Mouse (Mus musculus): ENCODE results near the gene Dad1.

The Dad1 gene

DNA sequence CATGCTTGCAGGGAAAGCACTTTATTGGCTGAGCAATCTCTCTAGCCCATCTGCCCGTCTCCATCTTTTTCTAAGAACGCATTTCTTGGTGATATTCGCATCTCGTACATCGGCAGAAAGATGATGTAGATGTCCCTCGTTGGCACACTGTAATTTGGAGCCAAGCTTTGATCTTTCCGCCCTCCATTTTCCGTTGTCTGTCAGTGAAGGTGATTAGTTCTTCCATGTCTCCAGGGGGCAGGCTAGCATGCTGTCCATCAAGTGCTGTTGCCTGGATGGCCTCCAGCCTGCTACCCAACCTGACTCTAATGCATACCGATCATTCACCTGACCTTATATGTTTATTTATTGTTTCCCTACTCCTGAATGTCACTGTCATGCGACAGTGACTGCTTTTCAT is 50.1 kb downstream of the Dad1 start:
- H3K27me3 ChIP-seq (ENCODE audit: insufficient read depth, low read length): no peaks in the 10 kb centered on the region
- no peak overlapping the region for H3K4me3 ChIP-seq (replicated peaks; ENCODE audit: low read length)
- H3K36me3 ChIP-seq (ENCODE audit: insufficient read depth, low read length): no peaks in the 10 kb centered on the region
- peaks cover 18% of the 10 kb centered on the region for H3K9me3 ChIP-seq (ENCODE audit: low read length)
- H3K4me1 ChIP-seq (replicated peaks; ENCODE audit: low read depth, low read length): no peaks in the 10 kb centered on the region
- TF ChIP-seq POU5F1 (IDR thresholded peaks at IDR 0.05; ENCODE audit: borderline replicate concordance, low read length): no peak
- no peak for TF ChIP-seq CTCF (conservative IDR thresholded peaks at IDR 0.05; ENCODE audit: low read length)
- no peak for TF ChIP-seq NANOG (IDR thresholded peaks at IDR 0.05; ENCODE audit: borderline replicate concordance, low read length)

DNA sequence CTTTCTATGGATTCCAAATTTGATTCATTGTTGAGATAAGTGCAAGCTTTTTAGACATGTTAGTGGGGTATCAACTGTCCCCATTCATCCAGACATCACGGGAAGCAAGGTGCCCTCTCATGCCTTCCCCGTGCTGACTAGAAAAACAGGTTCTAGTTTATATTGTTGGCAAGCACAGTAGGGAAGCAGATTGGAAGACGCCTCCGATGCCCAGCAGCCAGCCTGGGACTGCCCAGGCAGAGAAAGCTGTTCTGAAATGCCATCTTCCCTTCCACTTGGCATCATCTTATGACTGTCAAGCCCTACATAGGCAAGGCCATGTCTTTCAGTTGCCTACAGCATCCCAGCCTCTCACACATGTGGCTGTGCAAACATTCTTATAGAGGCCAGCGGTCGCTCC is 50.7 kb downstream of the Dad1 start:
- no peaks in the 10 kb centered on the region for H3K4me1 ChIP-seq (replicated peaks; ENCODE audit: low read depth, low read length)
- no peaks in the 10 kb centered on the region for H3K27me3 ChIP-seq (ENCODE audit: insufficient read depth, low read length)
- no peak overlapping the region for H3K4me3 ChIP-seq (replicated peaks; ENCODE audit: low read length)
- H3K36me3 ChIP-seq (ENCODE audit: insufficient read depth, low read length): no peaks in the 10 kb centered on the region
- TF ChIP-seq CTCF (conservative IDR thresholded peaks at IDR 0.05; ENCODE audit: low read length): no peak
- no peak for TF ChIP-seq NANOG (IDR thresholded peaks at IDR 0.05; ENCODE audit: borderline replicate concordance, low read length)
- peaks cover 23% of the 10 kb centered on the region for H3K9me3 ChIP-seq (ENCODE audit: low read length)

DNA sequence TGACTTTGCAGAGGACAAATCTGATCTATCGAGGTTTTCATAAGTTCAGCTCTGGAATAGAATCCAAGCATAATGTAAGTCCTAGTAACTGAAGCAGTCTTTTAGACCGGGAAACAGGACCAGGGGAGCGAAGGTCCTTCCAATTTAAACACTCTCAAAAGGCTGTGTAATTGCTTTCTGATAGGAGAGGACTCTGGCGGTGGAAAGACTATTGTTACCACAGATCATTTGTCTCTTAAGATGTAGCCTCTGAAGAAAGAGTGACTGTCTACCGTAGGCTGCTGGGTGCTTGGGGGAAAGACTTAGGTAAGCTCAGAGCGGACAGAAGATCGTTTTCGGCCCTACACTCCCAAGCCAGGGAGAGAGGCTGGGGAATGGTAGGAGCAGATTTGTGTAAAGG is 53.5 kb downstream of the Dad1 start:
- H3K27me3 ChIP-seq (ENCODE audit: insufficient read depth, low read length): no peaks in the 10 kb centered on the region
- TF ChIP-seq CTCF (conservative IDR thresholded peaks at IDR 0.05; ENCODE audit: low read length) (no peak), POU5F1 (IDR thresholded peaks at IDR 0.05; ENCODE audit: borderline replicate concordance, low read length) (no peak), NANOG (IDR thresholded peaks at IDR 0.05; ENCODE audit: borderline replicate concordance, low read length) (no peak)
- no peaks in the 10 kb centered on the region for H3K4me1 ChIP-seq (replicated peaks; ENCODE audit: low read depth, low read length)
- no peak overlapping the region for H3K4me3 ChIP-seq (replicated peaks; ENCODE audit: low read length)
- H3K9me3 ChIP-seq (ENCODE audit: low read length): peaks cover 34% of the 10 kb centered on the region
- no peaks in the 10 kb centered on the region for H3K36me3 ChIP-seq (ENCODE audit: insufficient read depth, low read length)

DNA sequence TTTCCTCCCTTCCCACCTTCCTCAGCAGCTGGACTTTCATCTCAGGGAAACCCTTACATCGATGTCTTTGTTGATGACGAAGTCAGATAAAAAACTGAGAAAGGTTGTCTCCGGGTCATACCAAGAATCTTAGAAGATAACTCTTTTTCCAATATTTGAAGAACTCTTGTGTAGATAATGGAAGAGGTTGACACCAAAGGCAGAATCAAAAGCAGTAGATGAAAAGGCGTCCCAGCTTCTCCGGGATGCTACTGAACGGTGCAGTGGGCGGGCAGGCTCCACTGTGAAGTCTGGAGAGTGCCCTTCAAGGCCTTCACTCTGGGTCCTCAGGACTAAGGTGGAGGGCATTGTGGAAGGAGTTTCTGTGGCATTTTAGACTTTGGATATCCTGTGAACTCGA is 54.2 kb downstream of the Dad1 start:
- H3K4me3 ChIP-seq (replicated peaks; ENCODE audit: low read length): no peak overlapping the region
- no peaks in the 10 kb centered on the region for H3K4me1 ChIP-seq (replicated peaks; ENCODE audit: low read depth, low read length)
- TF ChIP-seq NANOG (IDR thresholded peaks at IDR 0.05; ENCODE audit: borderline replicate concordance, low read length) (no peak), POU5F1 (IDR thresholded peaks at IDR 0.05; ENCODE audit: borderline replicate concordance, low read length) (no peak), CTCF (conservative IDR thresholded peaks at IDR 0.05; ENCODE audit: low read length) (no peak)
- H3K36me3 ChIP-seq (ENCODE audit: insufficient read depth, low read length): no peaks in the 10 kb centered on the region
- H3K27me3 ChIP-seq (ENCODE audit: insufficient read depth, low read length): no peaks in the 10 kb centered on the region
- H3K9me3 ChIP-seq (ENCODE audit: low read length): peaks cover 34% of the 10 kb centered on the region

DNA sequence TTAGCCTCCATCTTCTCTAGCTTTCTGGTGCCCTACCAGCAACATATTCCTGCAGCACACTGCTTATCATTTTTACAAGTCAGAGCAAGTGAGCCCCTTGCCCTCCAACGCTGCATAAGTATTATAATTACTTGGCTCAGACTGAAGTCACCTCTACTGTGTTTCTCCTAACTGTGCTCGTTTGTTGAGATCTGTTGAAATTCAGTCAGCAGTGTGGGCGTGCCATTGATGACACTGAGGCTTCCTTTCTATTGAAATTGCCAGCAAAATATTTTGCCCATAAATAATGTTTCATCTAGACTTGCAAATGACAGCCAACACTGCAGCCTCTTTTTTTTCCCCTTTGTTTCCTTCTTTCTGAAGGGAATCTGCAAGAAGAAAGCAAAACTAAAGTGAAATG is 56.2 kb downstream of the Dad1 start:
- H3K4me3 ChIP-seq (replicated peaks; ENCODE audit: low read length): no peak overlapping the region
- no peaks in the 10 kb centered on the region for H3K4me1 ChIP-seq (replicated peaks; ENCODE audit: low read depth, low read length)

DNA sequence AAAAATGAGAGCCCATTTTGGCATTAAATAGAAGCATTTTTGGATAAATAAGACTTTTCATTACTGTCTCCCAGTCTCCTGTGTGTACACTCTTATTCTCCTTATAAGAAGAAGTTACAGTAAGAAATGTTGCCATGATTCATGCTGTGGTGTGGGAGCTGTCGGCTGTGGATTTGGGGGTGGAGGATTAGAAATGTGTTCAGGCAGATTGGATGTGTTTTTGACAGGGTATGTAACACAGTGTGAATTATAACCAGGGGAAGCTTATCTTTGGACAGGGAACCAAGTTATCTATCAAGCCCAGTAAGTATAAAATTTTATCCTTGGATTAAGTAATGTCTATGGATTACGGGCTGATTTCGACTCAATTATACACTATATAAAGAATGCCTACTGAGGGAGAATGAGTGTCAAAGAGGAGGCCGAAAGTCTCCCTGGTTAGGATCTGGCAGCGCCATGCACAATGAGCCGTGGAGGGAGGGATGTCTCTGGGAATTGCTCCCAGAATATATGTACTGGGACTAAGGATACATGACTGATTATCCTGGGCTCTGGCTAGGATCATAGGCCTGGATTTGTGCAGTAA is 58.0 kb downstream of the Dad1 start:
- Histone ChIP-seq H3K4me3 (replicated peaks; ENCODE audit: low read length) (no peak overlapping the region), H3K9me3 (ENCODE audit: low read length) (peaks cover 34% of the 10 kb centered on the region), H3K36me3 (ENCODE audit: insufficient read depth, low read length) (no peaks in the 10 kb centered on the region), H3K27me3 (ENCODE audit: insufficient read depth, low read length) (no peaks in the 10 kb centered on the region; the same call in 1 of the 2 replicates), H3K4me1 (replicated peaks; ENCODE audit: low read depth, low read length) (no peaks in the 10 kb centered on the region; the same call in 1 of the 2 replicates)
- TF ChIP-seq POU5F1 (IDR thresholded peaks at IDR 0.05; ENCODE audit: borderline replicate concordance, low read length): no peak
- TF ChIP-seq NANOG (IDR thresholded peaks at IDR 0.05; ENCODE audit: borderline replicate concordance, low read length): no peak
- no peak for TF ChIP-seq CTCF (conservative IDR thresholded peaks at IDR 0.05; ENCODE audit: low read length)

More for the DNA sequence above, 56.2 kb downstream of the Dad1 start:
- TF ChIP-seq POU5F1 (IDR thresholded peaks at IDR 0.05; ENCODE audit: borderline replicate concordance, low read length) (no peak), NANOG (IDR thresholded peaks at IDR 0.05; ENCODE audit: borderline replicate concordance, low read length) (no peak), CTCF (conservative IDR thresholded peaks at IDR 0.05; ENCODE audit: low read length) (no peak)
- Histone ChIP-seq H3K36me3 (ENCODE audit: insufficient read depth, low read length) (no peaks in the 10 kb centered on the region), H3K9me3 (ENCODE audit: low read length) (peaks cover 34% of the 10 kb centered on the region), H3K27me3 (ENCODE audit: insufficient read depth, low read length) (no peaks in the 10 kb centered on the region; the same call in 1 of the 2 replicates)

DNA sequence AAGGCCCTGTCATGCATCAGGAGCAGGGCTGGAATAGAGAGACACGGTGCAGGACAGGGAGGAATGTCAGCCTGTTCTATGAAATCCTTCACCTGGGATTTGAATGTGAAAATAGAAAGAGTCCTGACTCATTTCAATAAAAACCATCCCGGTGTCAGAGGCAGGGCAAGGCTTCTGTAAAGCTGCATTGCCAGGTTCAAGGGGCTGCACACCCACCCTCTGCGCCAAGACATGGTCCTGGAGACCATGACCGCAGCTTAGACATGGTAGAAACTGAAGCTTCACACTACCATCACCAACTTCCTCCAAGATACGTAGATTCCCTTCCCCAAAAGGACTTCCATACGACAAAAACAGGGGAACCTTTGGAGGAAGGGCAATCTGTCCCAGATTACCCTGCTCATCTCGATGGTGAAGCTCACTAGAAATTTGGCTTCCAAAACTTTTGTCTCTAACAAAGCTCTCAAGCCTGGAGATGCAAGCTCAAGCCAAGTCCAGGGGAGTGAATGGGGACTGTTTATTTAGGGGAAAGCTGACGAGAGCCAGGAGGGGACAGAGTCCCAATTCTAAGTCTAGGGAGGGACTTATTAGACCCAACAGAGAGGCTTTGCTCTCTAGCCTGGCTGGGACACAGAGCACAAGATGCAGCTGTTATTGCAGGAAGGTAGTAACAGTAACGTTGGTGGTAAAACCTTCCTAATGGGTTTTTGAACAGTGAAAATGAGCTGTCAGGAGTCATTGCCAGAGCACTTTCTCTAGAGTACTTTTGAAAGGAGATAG is 60.4 kb downstream of the Dad1 start:
- Histone ChIP-seq H3K4me3 (replicated peaks; ENCODE audit: low read length) (no peak overlapping the region), H3K9me3 (ENCODE audit: low read length) (peaks cover 14% of the 10 kb centered on the region), H3K4me1 (replicated peaks; ENCODE audit: low read depth, low read length) (no peaks in the 10 kb centered on the region; the same call in 1 of the 2 replicates), H3K27me3 (ENCODE audit: insufficient read depth, low read length) (no peaks in the 10 kb centered on the region; the same call in 1 of the 2 replicates), H3K36me3 (ENCODE audit: insufficient read depth, low read length) (no peaks in the 10 kb centered on the region)
- TF ChIP-seq CTCF (conservative IDR thresholded peaks at IDR 0.05; ENCODE audit: low read length) (no peak), NANOG (IDR thresholded peaks at IDR 0.05; ENCODE audit: borderline replicate concordance, low read length) (no peak), POU5F1 (IDR thresholded peaks at IDR 0.05; ENCODE audit: borderline replicate concordance, low read length) (no peak)

DNA sequence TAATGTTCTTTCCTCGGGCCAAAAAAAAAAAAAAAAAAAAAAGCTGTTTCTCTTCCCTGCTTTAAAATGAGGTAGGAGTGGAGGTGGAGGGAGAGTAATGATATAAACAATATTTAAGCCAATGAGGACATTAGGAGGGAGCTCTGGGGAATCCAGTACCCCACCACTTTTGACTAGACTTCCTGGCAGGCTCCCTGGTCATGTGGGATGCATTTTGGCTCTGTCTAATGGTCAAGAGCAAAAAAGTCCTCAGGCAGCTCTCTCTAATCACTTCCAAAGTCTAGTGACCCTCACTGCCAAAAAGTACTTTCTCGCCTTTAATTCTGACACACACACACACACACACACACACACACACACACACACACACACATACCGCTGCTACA is 61.4 kb downstream of the Dad1 start:
- no peaks in the 10 kb centered on the region; the same call in 1 of the 2 replicates for H3K4me1 ChIP-seq (replicated peaks; ENCODE audit: low read depth, low read length)
- no peaks in the 10 kb centered on the region for H3K36me3 ChIP-seq (ENCODE audit: insufficient read depth, low read length)
- H3K27me3 ChIP-seq (ENCODE audit: insufficient read depth, low read length): no peaks in the 10 kb centered on the region; the same call in 1 of the 2 replicates
- TF ChIP-seq POU5F1 (IDR thresholded peaks at IDR 0.05; ENCODE audit: borderline replicate concordance, low read length) (no peak), CTCF (conservative IDR thresholded peaks at IDR 0.05; ENCODE audit: low read length) (no peak), NANOG (IDR thresholded peaks at IDR 0.05; ENCODE audit: borderline replicate concordance, low read length) (no peak)
- no peak overlapping the region for H3K4me3 ChIP-seq (replicated peaks; ENCODE audit: low read length)
- peaks cover 5% of the 10 kb centered on the region for H3K9me3 ChIP-seq (ENCODE audit: low read length)
